Mouse (Mus musculus): ENCODE measurements around the gene Opn3. TPM values are rescaled to one million over a fixed set of nuclear protein-coding genes. Genes with fewer than 3 reads are reported as not detected.

Opn3 gene
- total RNA-seq, 1 experiment from 2014 or later = 5.9 TPM

DNA sequence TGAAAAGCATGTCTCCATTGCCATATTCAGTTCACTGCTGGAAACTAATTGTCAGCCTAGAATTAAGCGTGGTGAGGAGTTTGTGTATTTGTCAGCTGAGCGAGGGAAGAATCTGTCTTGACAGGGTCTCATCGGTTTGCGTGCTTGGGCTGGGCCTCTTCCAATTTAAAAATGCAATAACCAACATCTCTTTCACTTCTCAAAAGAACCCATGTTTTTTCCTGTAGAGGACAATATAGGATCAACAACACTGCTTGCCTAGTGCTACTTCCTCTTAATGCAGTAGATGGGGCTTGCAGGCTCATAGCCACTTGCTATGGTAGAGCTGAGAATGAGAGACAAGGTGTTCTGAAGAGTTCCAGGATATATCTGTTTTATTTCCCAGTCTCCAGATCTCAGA, 32.7 kb downstream of the Opn3 start:
- no peak for DNase-seq

DNA sequence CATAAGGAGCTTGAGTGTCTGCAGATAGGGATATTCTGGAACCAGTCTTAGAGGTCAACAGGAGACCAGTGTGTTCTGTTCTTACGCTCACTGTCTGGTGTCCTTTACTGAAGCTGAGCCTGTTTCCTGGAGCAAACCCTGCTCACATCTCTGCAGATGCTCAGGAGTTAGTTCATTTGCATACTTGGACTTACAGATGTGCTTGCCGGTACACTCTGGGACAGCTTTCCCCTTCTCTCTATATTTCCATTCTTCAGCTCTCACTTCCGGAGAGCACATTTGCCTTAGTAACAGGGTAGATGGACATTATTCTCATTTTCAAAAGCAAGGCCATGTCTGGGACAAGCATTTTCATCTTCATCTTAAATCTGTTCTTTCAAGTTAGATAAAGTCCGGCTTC, 44.0 kb downstream of the Opn3 start:
- no peak for DNase-seq

DNA sequence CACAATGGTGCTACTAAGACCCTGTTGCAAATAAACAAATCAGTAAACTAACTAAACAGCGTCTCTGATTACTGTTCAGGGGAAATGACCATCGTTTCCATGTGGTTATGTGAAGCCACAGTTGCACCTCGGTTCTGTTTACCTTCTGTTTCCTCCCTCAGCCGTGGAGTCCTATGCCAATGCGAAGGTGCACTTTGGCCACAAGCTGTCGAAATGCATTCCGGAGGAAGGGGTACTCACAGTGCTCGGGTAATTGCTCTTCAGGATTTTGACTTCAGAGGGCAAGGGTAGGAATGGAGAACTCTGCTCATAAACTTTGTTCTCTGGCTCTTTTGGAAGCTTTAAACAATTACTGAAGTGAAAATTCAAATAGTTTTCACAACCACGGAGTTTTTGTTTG, 45.6 kb downstream of the Opn3 start:
- DNase-seq = no peak

DNA sequence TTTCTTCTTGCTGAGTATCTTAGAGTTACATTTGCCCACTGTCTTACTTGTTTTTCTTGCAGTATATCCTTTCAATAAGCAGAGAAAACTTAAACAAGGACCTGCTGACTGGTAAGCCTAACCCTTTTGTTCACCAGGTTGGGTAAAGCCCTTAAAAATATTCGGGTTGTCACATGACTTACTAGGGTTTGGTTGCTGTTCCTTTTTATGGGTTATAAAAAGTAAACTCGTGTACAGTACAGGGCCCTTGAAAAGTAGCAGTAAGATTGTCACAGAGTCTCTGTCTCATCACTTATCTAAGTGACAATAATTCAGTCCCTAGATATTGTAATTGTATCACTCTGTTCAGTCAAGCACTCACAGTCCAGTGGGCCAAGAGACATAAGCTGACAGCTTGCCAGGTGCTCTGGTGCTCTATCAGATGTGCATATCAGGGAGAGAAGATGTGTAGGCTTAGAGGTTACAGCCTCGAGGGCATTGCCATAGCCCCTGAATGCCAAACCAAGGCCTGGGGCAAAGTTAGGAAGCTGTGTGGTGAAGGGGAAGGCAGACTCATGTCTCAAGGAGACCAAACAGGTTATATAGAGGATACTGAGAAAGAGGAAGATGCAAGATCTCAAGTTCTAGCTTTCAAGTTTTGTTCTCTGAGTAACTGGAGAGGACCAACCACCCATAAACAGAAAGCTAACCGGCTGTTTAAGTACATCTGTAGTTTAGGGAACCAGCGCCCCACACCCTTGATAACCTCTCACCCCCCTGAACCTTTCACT, 48.9 kb downstream of the Opn3 start:
- no peak for DNase-seq

DNA sequence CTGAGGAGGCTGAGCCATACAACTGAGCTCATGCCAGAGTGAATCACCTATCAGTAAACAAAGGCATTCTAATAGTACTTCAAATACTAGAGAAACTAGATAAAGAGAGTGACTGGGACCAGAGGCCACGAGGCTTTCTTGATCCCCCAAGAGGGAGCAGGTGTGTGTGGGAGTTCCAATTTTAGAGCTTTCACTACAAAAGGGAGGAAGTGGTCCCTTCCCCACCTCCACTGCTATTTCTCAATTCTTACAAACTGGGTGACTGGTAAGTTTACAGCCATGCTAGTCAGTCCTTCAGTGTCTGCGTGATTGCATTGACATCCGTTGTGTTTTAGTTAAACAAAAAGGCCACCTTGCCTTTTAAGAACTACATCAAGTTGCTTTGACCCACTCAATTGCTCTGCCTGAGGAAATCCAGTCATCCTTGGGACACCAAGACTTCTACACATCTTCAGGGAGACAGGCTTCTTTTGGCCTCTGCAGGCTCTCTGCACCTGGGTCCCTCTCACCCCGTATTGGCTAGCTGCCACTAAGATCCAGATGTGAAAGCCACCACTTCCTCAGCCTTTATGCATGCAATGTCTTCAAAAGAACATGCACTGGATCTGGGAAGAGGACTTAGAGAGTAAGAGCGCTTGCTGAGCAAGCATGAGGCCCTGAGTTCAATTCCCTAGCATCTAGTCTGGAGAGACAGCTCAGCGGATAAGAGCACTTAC, 52.0 kb downstream of the Opn3 start:
- no peak for DNase-seq

DNA sequence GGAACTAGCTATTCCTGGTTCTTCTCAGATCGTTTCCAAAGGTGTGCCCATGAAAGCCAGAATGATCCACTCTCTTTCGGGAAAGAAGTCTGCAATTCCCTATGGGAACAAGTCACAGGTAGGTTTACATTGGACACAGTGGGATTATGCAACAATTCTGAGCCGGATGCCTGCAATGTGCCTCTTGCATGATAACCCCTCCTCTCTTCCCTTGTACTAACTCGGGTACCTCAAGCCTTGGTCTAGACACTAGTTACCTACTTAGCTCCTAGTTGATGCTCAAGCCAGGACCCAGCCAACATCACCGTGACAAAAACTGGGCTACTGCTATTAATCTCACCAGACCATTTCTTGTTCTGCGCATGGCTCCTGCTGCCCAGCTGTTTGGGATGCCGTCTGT, 53.5 kb downstream of the Opn3 start:
- no peak for DNase-seq

DNA sequence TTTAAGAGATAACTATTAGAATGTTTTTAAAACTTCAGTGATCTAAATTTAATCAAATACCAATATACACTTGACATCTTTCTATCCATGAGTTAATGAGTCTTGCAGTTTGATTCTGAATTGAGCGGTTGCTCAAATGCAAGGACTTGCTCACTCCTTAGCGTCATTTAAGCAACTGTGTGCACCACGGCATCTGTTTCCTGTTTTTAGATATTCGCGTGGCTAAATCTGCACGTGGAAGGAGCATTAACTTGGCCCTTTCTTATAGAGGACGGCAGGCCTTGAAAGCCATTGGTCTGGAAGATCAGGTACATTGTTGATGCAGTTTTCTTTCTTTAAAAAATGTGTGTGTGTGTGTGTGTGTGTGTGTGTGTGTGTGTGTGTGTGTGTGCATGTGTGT, 54.9 kb downstream of the Opn3 start:
- no peak for DNase-seq

DNA sequence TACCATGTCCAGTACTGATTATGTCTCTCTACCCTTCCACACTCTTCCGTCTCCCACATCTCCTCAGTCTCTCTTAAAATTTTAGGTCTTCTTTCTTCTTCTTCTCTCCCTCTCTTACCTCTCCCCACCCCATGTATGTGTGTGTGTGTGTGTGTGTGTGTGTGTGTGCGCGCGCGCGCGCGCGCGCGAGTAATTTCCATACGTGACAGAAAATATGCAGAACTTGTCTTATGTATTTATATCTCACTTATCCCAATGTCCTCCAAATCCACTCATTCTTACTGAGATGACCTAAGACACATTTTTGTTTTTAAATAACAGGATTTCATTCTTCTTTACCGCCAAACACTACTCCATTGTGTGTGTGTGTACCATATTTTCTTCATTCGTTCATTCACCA, 60.1 kb downstream of the Opn3 start:
- DNase-seq = no peak

DNA sequence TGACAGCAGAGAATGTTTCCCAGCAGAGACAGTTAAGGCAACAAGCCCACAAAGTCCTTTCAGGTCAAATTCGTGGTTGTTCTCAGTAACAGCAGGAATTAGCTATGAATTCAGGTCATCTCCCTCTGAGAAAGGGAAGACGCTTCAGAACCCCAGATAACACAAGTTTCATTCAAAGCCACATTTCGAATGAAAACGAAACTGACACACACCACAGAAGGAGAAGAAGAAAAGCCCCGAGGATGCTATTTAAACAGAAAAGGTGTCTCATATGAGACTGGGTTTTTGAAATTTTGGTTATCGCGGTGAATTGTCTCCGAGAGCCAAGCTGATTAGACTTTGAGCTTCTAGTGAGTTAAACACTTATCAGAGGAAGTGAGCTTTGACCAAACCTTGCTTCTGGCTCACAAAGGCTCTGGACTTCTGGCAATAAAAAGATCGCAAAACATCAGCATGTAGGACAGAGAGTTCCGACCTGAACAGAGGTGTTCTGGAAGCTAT, 60.8 kb downstream of the Opn3 start:
- DNase-seq = no peak

DNA sequence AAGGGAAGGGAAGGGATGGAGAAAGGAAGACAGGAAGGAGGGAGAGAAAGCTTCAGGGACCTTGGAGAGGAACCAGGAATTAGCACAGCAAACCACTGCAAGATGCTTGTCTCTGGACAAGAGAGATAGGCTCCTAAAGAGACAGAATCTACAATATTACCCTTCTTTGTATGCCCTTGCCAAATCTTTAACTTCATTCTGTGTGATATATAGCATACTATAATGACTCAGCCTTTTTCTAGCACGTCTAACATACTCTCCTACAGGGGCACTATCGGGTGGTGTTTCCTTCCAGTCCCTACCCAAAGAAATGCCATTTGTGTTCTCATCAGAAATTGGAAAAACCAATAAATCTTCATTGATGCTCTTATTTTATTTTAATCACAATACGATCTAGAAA, 61.5 kb downstream of the Opn3 start:
- no peak for DNase-seq

DNA sequence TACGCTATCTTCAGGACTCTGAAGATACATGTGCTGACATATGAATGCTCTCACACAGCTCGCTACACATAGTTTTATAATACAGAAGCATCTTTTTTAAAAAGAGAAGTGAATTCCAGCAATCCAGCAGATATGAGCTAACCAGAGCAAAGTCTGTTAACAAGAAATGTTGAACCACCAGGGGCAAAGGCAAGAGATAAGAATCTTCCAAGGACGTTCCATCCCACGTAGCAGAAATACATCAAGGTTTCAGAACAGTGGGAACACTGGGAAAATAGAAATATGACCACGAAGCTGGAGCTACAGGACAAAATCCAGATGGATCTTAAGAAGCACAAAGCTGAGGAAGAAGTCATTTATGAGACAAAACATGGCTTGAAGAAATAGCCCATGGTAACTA, 62.2 kb downstream of the Opn3 start:
- DNase-seq = no peak

DNA sequence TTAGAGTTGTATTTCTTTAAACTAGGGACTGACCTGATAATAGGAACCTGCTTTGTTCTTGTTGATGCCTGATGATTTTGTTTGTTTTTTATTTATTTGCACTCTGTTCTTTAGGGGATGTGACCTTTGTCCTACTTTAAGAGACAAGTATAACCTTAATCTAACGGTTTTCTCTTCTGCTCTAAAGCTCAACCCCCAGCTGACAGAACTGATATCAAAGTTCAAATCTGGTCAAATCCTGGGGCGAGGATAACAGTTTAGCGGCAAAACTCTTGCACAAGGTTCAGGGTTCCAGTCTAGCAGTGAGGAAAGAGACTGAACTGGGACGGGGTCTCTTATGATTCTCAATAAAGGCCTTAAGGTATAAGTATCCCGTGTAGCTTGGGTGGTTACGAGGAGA, 63.3 kb downstream of the Opn3 start:
- no peak for DNase-seq

DNA sequence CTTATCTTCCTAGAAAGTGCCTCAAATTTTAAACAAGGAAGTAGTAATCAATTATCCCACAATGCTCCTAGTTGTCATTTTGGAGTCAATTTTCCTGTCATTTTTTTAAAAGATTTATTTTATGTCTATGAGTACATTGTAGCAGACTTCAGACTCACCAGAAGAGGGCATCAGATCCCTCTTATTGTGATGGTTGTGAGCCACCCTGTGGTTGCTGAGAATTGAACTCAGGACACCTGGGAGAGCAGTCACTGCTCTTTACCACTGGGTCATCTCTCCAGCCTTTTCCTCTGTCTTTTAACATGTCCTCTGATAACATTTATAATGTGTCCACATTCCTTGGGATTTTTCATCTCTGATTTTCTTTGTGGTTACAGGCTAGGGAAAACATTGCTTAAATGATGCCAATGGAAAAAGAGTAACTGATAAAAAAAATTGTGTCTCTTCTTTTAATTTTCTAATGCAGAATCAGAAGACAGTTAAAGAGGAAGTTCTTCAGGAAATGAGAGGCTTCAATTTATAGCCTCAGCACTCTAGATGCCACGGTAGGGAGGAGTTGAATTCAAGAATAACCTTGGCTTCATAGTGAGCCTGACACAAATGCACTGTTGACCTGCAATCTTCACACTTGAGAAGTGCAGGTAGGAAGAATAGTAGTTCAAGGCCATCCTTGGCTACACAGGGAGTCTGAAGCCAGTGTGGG, 66.4 kb downstream of the Opn3 start:
- peak; percentile 28 for DNase-seq

DNA sequence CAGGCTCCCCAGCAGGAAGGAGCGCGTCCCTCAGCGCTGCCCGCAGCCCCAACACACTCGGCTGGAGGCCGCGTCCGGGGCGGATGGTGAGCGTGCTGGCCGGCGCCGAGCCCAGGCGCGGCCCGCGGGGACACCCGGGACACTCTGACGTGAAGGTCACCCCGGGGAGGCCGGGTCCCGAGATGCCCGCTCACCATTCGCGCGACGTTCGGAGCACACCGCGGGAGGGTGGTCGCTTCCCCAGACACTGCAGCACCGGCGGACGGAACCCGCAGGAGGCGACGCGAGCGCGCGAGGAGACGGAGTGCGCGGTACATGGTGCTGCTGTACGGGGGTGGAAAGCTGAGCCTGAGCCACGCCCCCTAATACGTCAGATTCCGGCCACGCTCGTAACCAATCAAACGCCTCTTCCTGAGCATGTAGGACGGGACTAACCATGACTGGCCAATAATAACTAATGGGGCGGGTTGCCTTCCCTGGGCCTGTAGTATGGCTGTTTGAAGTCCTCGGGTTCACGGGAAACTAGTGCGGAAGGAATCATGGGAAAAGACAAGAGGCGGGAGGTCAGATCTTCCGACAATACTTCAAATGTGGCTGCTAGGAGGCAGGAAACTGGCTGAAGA, 67.2 kb downstream of the Opn3 start, which contains the start of gene Fh1:
Gene Fh1 (minus strand): TSS at position 379 of the 623 bp plus-strand sequence.
- DNase-seq = peak; percentile 97

DNA sequence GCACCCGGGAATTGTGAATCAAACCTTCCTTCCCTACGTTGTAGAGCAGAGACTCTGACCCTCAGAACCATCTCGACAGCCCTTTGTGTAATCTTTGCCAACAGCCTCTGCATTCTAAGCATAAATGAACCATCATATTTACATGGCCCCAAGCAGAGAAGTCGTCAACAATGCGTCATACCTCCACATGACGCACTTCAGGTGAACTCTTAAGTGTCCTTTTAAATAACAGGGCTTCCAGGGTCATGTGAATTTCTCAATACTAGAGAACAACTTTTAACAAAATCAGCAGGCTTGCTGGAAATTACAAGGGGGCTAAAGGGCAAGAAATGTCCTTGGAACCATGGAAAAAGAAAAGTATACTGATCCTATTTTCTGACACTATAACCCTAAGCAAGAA, 68.9 kb downstream of the Opn3 start:
- no peak for DNase-seq

DNA sequence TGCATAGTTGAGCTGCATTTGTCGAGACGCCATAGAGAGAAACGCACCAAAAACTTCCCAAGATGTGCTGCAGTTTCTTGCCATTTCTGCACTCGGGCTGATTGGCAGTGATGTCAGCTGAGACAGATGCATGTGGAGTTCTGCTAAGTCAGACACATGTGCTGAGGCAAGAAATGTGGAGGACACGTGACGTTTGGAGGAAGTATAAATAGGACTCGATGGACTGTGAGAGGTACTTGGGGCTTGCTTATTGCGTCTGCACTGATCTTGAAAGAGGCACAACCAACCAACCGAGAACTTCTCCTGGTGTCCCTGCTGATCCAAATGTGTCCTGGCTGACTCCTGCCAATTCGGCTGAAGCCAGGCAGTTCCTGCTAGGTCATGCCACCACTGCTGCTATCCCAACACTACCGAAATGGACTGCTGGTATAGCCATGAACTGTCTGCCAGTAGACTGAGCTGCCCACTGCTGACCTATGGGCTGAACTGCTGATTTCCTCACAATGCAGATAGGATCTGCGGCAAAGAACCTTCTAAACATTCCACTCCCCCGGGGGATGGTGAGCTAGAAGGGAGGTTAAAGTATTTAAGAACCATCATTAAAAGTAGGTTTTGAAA, 72.7 kb downstream of the Opn3 start, which contains the start of gene Kmo:
Gene Kmo (plus strand): TSS at position 568 of the 618 bp plus-strand sequence.
- no peak for DNase-seq

DNA sequence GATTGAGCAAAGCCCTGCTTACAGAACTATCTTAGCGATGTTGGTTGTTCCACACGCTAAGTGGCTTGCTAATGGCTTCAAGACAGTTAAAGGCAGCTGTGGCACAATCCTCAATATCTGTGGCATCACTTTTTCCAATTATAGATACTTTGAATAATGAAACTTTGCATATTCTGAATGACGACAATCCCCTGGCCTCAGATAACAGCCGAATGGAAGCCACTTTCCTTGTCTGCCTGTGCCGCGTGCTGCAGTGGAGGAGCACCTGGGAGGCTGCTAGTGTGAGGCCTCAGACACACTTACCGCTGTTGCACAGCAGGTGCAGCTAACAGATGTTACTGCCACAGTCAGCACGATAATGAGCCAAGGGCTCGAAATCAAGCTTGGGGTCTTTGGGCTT, 77.6 kb downstream of the Opn3 start:
- no peak for DNase-seq

Other genes with a start within 250 kb of the Opn3 start
- 21.0 and 23.2 TPM in 2 replicates for gene Rgs7, start 200.3 kb downstream of the Opn3 start, total RNA-seq (2021)
- gene Kmo, start 72.4 kb downstream of the Opn3 start, total RNA-seq (2021) = 3.5 and 11.5 TPM in 2 replicates
- gene Fh1, start 67.1 kb downstream of the Opn3 start, total RNA-seq (2021) = 399 and 403 TPM in 2 replicates
- gene Chml, start 125 bp upstream of the Opn3 start, total RNA-seq (2021) = 6.6 and 7.2 TPM in 2 replicates
- gene Wdr64, start 5.8 kb upstream of the Opn3 start, total RNA-seq (2021) = not detected in 2 replicates
- 7.0 and 7.2 TPM in 2 replicates for gene Exo1, start 187.8 kb upstream of the Opn3 start, total RNA-seq (2021)
- gene Gm38100, start 227.6 kb upstream of the Opn3 start, total RNA-seq (2021) = not detected in 2 replicates